Mouse (Mus musculus): ENCODE data around the gene Tmem235. TPM values are rescaled to one million over a fixed set of nuclear protein-coding genes. Genes with fewer than 3 reads are reported as not detected.

Tmem235 gene
- total and polyA plus RNA-seq, 3 experiments: not detected

GRCm38 (mm10) chr11:117825333-117826101, 35.0 kb upstream of the Tmem235 start, which contains the start of the genes Afmid and Tk1:
Gene Afmid, plus strand, starts transcription at chr11:117825924.
Gene Tk1, minus strand, starts transcription at chr11:117826092.
- peak within 1 kb of the TSS; percentile 53; the same call in 1 of the 2 replicates for H3K27ac ChIP-seq
- WGBS: 2% methylated on average over 34 of the region's 34 CpGs
- peak; percentile 72 to 78 for DNase-seq
- H3K4me3 ChIP-seq: peak within 1 kb of the TSS; percentile 27
- peaks cover 2% of the 10 kb centered on the region; the same call in 1 of the 2 replicates for H3K36me3 ChIP-seq (ENCODE audit: control insufficient read depth, insufficient read depth, low read length)
- no peaks in the 10 kb centered on the region for H3K27me3 ChIP-seq (ENCODE audit: control insufficient read depth, insufficient read depth, low read length)
- intact Hi-C loops (cut with DNase I): loop anchor here (2.0 to 10.0 kb wide), 4 partner anchors 43 to 591 kb away; partner anchors contain the start of genes Tmc6 and Tmc8
- peak within 1 kb of the TSS; percentile 11; the same call in 1 of the 2 replicates for H3K9ac ChIP-seq (ENCODE audit: low read depth, low read length)
- TF ChIP-seq EP300 (IDR thresholded peaks at IDR 0.05; ENCODE audit: insufficient read depth, low read depth, low read length): peak; percentile 54; the same call in 1 of the 2 replicates
- no peak for TF ChIP-seq CTCF (IDR thresholded peaks at IDR 0.05)
- no peaks in the 10 kb centered on the region for H3K79me2 ChIP-seq (replicated peaks; ENCODE audit: control insufficient read depth, insufficient read depth, low read length)
- H3K4me1 ChIP-seq (ENCODE audit: control insufficient read depth, insufficient read depth, low read length): peaks cover 39% of the 10 kb centered on the region

GRCm38 (mm10) chr11:117826164-117826563, 34.4 kb upstream of the Tmem235 start:
- Histone ChIP-seq H3K4me1 (ENCODE audit: control insufficient read depth, insufficient read depth, low read length) (peaks cover 39% of the 10 kb centered on the region), H3K4me3 (peak overlapping the region; percentile 27), H3K36me3 (ENCODE audit: control insufficient read depth, insufficient read depth, low read length) (peaks cover 2% of the 10 kb centered on the region; the same call in 1 of the 2 replicates), H3K27me3 (ENCODE audit: control insufficient read depth, insufficient read depth, low read length) (no peaks in the 10 kb centered on the region), H3K9ac (ENCODE audit: low read depth, low read length) (no peak overlapping the region), H3K27ac (peak overlapping the region; percentile 53; the same call in 1 of the 2 replicates), H3K79me2 (replicated peaks; ENCODE audit: control insufficient read depth, insufficient read depth, low read length) (no peaks in the 10 kb centered on the region)
- WGBS: 31% methylated on average over 5 of the region's 5 CpGs
- no peak for DNase-seq
- intact Hi-C loops (cut with DNase I): loop anchor here (10.0 kb wide), 1 partner anchor 591 kb away; no protein-coding TSS in a partner anchor
- TF ChIP-seq POLR2A (IDR thresholded peaks at IDR 0.05; ENCODE audit: insufficient read depth, low read depth, low read length): no peak
- TF ChIP-seq CTCF (IDR thresholded peaks at IDR 0.05): no peak
- no peak for TF ChIP-seq EP300 (IDR thresholded peaks at IDR 0.05; ENCODE audit: insufficient read depth, low read depth, low read length)

GRCm38 (mm10) chr11:117826916-117827315, 33.6 kb upstream of the Tmem235 start:
- Histone ChIP-seq H3K4me1 (ENCODE audit: control insufficient read depth, insufficient read depth, low read length) (peaks cover 39% of the 10 kb centered on the region), H3K27ac (no peak overlapping the region), H3K4me3 (no peak overlapping the region), H3K9ac (ENCODE audit: low read depth, low read length) (no peak overlapping the region), H3K27me3 (ENCODE audit: control insufficient read depth, insufficient read depth, low read length) (no peaks in the 10 kb centered on the region), H3K79me2 (replicated peaks; ENCODE audit: control insufficient read depth, insufficient read depth, low read length) (no peaks in the 10 kb centered on the region), H3K36me3 (ENCODE audit: control insufficient read depth, insufficient read depth, low read length) (peaks cover 2% of the 10 kb centered on the region; the same call in 1 of the 2 replicates)
- DNase-seq: peak in 1 of 2 experiments; percentile 19
- intact Hi-C loops (cut with DNase I): loop anchor here (10.0 kb wide), 1 partner anchor 592 kb away; no protein-coding TSS in a partner anchor
- TF ChIP-seq EP300 (IDR thresholded peaks at IDR 0.05; ENCODE audit: insufficient read depth, low read depth, low read length) (no peak), CTCF (IDR thresholded peaks at IDR 0.05) (no peak), POLR2A (IDR thresholded peaks at IDR 0.05; ENCODE audit: insufficient read depth, low read depth, low read length) (no peak)
- WGBS: 69% methylated on average over 8 of the region's 8 CpGs

GRCm38 (mm10) chr11:117827386-117827785, 33.2 kb upstream of the Tmem235 start:
- Histone ChIP-seq H3K4me1 (ENCODE audit: control insufficient read depth, insufficient read depth, low read length) (peaks cover 39% of the 10 kb centered on the region), H3K36me3 (ENCODE audit: control insufficient read depth, insufficient read depth, low read length) (peaks cover 2% of the 10 kb centered on the region; the same call in 1 of the 2 replicates), H3K27ac (no peak overlapping the region), H3K79me2 (replicated peaks; ENCODE audit: control insufficient read depth, insufficient read depth, low read length) (no peaks in the 10 kb centered on the region), H3K27me3 (ENCODE audit: control insufficient read depth, insufficient read depth, low read length) (no peaks in the 10 kb centered on the region), H3K9ac (ENCODE audit: low read depth, low read length) (no peak overlapping the region), H3K4me3 (no peak overlapping the region)
- 52% methylated on average over 3 of the region's 3 CpGs for WGBS
- TF ChIP-seq EP300 (IDR thresholded peaks at IDR 0.05; ENCODE audit: insufficient read depth, low read depth, low read length): no peak
- TF ChIP-seq CTCF (IDR thresholded peaks at IDR 0.05): no peak
- TF ChIP-seq POLR2A (IDR thresholded peaks at IDR 0.05; ENCODE audit: insufficient read depth, low read depth, low read length): no peak
- peak in 1 of 2 experiments; percentile 19 for DNase-seq
- intact Hi-C loops (cut with DNase I): loop anchor here (10.0 kb wide), 1 partner anchor 593 kb away; no protein-coding TSS in a partner anchor

GRCm38 (mm10) chr11:117828149-117828887, 32.2 kb upstream of the Tmem235 start:
- no peak overlapping the region for H3K4me3 ChIP-seq
- H3K36me3 ChIP-seq (ENCODE audit: control insufficient read depth, insufficient read depth, low read length): no peaks in the 10 kb centered on the region
- peak; percentile 53 to 59 for DNase-seq
- 16% methylated on average over 18 of the region's 18 CpGs for WGBS
- peak overlapping the region; percentile 69 for H3K27ac ChIP-seq
- intact Hi-C loops (cut with DNase I): loop anchor here (10.0 kb wide), 1 partner anchor 594 kb away; no protein-coding TSS in a partner anchor
- peaks cover 36% of the 10 kb centered on the region for H3K4me1 ChIP-seq (ENCODE audit: control insufficient read depth, insufficient read depth, low read length)
- H3K27me3 ChIP-seq (ENCODE audit: control insufficient read depth, insufficient read depth, low read length): no peaks in the 10 kb centered on the region
- no peak for TF ChIP-seq CTCF (IDR thresholded peaks at IDR 0.05)
- TF ChIP-seq EP300 (IDR thresholded peaks at IDR 0.05; ENCODE audit: insufficient read depth, low read depth, low read length): no peak
- no peak for TF ChIP-seq POLR2A (IDR thresholded peaks at IDR 0.05; ENCODE audit: insufficient read depth, low read depth, low read length)
- H3K9ac ChIP-seq (ENCODE audit: low read depth, low read length): no peak overlapping the region
- no peaks in the 10 kb centered on the region for H3K79me2 ChIP-seq (replicated peaks; ENCODE audit: control insufficient read depth, insufficient read depth, low read length)
